In the genomic region with DNA sequence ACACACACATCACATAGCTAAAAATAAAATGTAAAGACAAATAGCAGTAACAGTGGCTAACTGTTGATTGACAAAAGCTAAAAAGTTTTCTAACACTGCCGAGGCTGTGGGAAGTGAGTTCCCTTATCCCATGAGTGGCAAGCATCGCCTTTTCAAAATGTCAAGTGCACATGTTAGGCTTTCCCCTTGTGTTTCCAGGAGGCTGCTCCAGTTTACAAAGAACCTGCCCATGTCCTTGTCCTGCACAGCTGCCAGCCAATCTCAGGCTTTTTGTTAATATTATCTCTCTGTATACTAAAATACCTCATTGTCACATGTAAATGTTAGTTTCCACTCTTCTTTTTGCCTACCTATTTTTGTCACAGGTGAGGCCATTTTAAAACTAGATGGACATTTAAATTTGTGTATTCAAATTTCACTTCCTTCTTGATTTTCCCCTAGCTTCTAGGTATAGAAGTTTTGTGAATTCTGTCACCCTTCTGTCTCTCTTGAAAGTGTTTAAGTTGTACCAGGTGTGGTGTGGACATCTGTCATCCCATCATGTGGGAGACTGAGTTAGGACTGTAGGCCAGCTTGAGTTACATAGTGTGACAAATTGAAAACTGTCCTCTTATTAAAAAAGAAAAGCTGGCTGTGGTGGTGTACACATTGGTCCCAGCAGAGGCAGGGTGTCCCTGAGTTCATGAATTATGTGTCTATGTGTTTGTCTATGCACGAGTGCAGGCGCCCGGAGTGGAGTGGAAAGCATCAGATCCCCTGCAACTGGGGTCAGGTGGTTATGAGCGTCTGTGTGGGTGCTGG, we compare ENCODE assay signal across 31 mouse cellular contexts. TPM values are rescaled to one million over a fixed set of nuclear protein-coding genes. Genes with fewer than 3 reads are reported as not detected.
A peak's percentile ranks its signal among the peaks of the same experiment; 100 is the strongest.
DNase-seq lines count a peak whose midpoint lies in the region; ATAC-seq and TF ChIP-seq lines count a peak whose summit lies in the region.
"Had no signal": no experiment of that assay in that cellular context is flagged by ENCODE, and none has a peak within 500 bp of the region (broad histone marks: within the 10 kb centered on the region; RNA-seq: fewer than 3 reads in every experiment).

No protein-coding gene starts in this region.

- no peaks in the 10 kb centered on the region for H3K36me3 ChIP-seq in intestine, embryonic 14.5 days (ENCODE audit: control insufficient read depth, insufficient read depth, low read length)
- no peaks in the 10 kb centered on the region; the same call in 1 of the 2 replicates for H3K36me3 ChIP-seq in intestine, postnatal 0 days (ENCODE audit: control insufficient read depth, insufficient read depth)
- peaks cover 60% of the 10 kb centered on the region for H3K36me3 ChIP-seq in megakaryocyte, embryonic 14.5 days (replicated peaks; ENCODE audit: low read length)
- H3K36me3 ChIP-seq in ES-E14 (ENCODE audit: control insufficient read depth, insufficient read depth, low read length, poor library complexity, severe bottlenecking) = no peaks in the 10 kb centered on the region
- no peaks in the 10 kb centered on the region for H3K36me3 ChIP-seq in stomach, embryonic 15.5 days
- H3K36me3 ChIP-seq: embryonic facial prominence, embryonic 10.5 days; embryonic facial prominence, embryonic 15.5 days; heart, embryonic 12.5 days; hindbrain, embryonic 13.5 days; liver, embryonic 12.5 days; neural tube, embryonic 15.5 days had no signal

- no peaks in the 10 kb centered on the region for H3K27me3 ChIP-seq in intestine, embryonic 14.5 days (replicated peaks; ENCODE audit: control insufficient read depth, insufficient read depth, low read length)
- H3K27me3 ChIP-seq in intestine, postnatal 0 days (replicated peaks; ENCODE audit: control insufficient read depth, insufficient read depth, low read length) = no peaks in the 10 kb centered on the region
- no peaks in the 10 kb centered on the region for H3K27me3 ChIP-seq in megakaryocyte, embryonic 14.5 days (replicated peaks)
- H3K27me3 ChIP-seq in stomach, embryonic 15.5 days (replicated peaks) = no peaks in the 10 kb centered on the region
- H3K27me3 ChIP-seq: embryonic facial prominence, embryonic 15.5 days; forebrain, embryonic 13.5 days; heart, embryonic 12.5 days; hindbrain, embryonic 13.5 days; liver, embryonic 12.5 days; neural tube, embryonic 15.5 days had no signal

- ATAC-seq in intestine, embryonic 14.5 days (replicated peaks; ENCODE audit: low FRiP score, low TSS enrichment, low read depth) = no peak; the same call in 1 of the 2 replicates
- no peak for ATAC-seq in intestine, postnatal 0 days
- ATAC-seq in megakaryocyte, adult 5-6 weeks (ENCODE audit: poor library complexity, severe bottlenecking) = no peak
- no peak for ATAC-seq in stomach, embryonic 15.5 days (ENCODE audit: insufficient read depth, low FRiP score, low read depth)
- ATAC-seq: activated CD4-positive, CD25-positive, alpha-beta regulatory T cell, adult 4 months; CD4-positive, CD25-positive, alpha-beta regulatory T cell, adult 4 months; forebrain, embryonic 13.5 days; liver, embryonic 12.5 days; liver, postnatal 0 days had no signal

- no peak overlapping the region; the same call in 1 of the 2 replicates for H3K27ac ChIP-seq in intestine, embryonic 14.5 days (ENCODE audit: low read depth)
- no peak overlapping the region for H3K27ac ChIP-seq in intestine, postnatal 0 days (ENCODE audit: low read depth, low read length)
- H3K27ac ChIP-seq in ES-E14 (ENCODE audit: insufficient read depth, low read depth, low read length, poor library complexity, severe bottlenecking) = no peak overlapping the region
- peak overlapping the region; percentile 18; the same call in 1 of the 2 replicates for H3K27ac ChIP-seq in stomach, embryonic 15.5 days
- H3K27ac ChIP-seq: embryonic facial prominence, embryonic 10.5 days; embryonic facial prominence, embryonic 15.5 days; forebrain, embryonic 13.5 days; heart, adult 2 months; hindbrain, embryonic 13.5 days; liver, embryonic 12.5 days; neural tube, embryonic 15.5 days had no signal

- DNase-seq in intestine, embryonic 14.5 days (ENCODE audit: low spot score) = peak; percentile 55
- DNase-seq in ES-E14 (ENCODE audit: low read depth, low spot score) = no peak
- no peak for DNase-seq in ovary, postnatal 36 days (ENCODE audit: low spot score)
- DNase-seq in right cerebral cortex, postnatal 10 days (ENCODE audit: low spot score in 2 of 2) = no peak
- DNase-seq: adrenal gland, adult 2 months; adrenal gland, postnatal 36 days; cerebellum, adult 18-20 months; cerebellum, postnatal 10 days; heart, adult 2 months; heart, postnatal 4 days; kidney, adult 2 months; kidney, postnatal 4 days; left cerebral cortex, postnatal 4 days; liver, postnatal 0 days; lung, postnatal 4 days; midbrain, embryonic 14.5 days; thymus, adult 18-20 months; thymus, postnatal 25 days had no signal

- in situ Hi-C loops in ES-E14 (cut with MboI; ENCODE audit: low sequenced_read_pairs in 2 of 2, unreplicated experiment in 2 of 2) = no loop called here

- peaks cover 9% of the 10 kb centered on the region for H3K4me1 ChIP-seq in intestine, embryonic 14.5 days (replicated peaks; ENCODE audit: control insufficient read depth, insufficient read depth, low read length)
- H3K4me1 ChIP-seq in intestine, postnatal 0 days (replicated peaks; ENCODE audit: control insufficient read depth, insufficient read depth, low read length) = 0 out of 2 replicates have a peak, but pooled peaks cover 7% of the 10 kb centered on the region
- H3K4me1 ChIP-seq in megakaryocyte, embryonic 14.5 days = peaks cover 92% of the 10 kb centered on the region
- peaks cover 4 to 7% of the 10 kb centered on the region in 2 experiments; a peak in 3 of 4 replicates for H3K4me1 ChIP-seq in ES-E14 (ENCODE audit: control insufficient read depth in 2 of 2, insufficient read depth in 2 of 2, low read length in 2 of 2, poor library complexity in 1 of 2)
- H3K4me1 ChIP-seq in stomach, embryonic 15.5 days = 0 out of 2 replicates have a peak, but pooled peaks cover 24% of the 10 kb centered on the region
- H3K4me1 ChIP-seq: embryonic facial prominence, embryonic 15.5 days had no signal

- 63% methylated on average over 6 of the region's 6 CpGs for WGBS in intestine, embryonic 14.5 days
- 59% methylated on average over 6 of the region's 6 CpGs for WGBS in intestine, postnatal 0 days
- WGBS in stomach, embryonic 15.5 days = 69% methylated on average over 6 of the region's 6 CpGs

- H3K9ac ChIP-seq in intestine, embryonic 14.5 days (ENCODE audit: low read length) = no peak overlapping the region
- no peak overlapping the region for H3K9ac ChIP-seq in intestine, postnatal 0 days (ENCODE audit: low read depth, low read length)
- H3K9ac ChIP-seq in ES-E14 (ENCODE audit: insufficient read depth, low read depth, low read length, poor library complexity, severe bottlenecking) = 0 out of 2 replicates have a peak overlapping the region, but pooled peaks have one; percentile 24
- H3K9ac ChIP-seq in stomach, embryonic 15.5 days = no peak overlapping the region
- H3K9ac ChIP-seq: embryonic facial prominence, embryonic 15.5 days; forebrain, embryonic 13.5 days; heart, embryonic 12.5 days; hindbrain, embryonic 13.5 days; liver, embryonic 12.5 days; liver, postnatal 0 days; neural tube, embryonic 15.5 days had no signal

- no peak overlapping the region for H3K4me3 ChIP-seq in intestine, embryonic 14.5 days (ENCODE audit: low read depth, low read length)
- H3K4me3 ChIP-seq in intestine, postnatal 0 days (ENCODE audit: low read depth, low read length) = no peak overlapping the region
- H3K4me3 ChIP-seq in megakaryocyte, embryonic 14.5 days (replicated peaks) = peak overlapping the region; percentile 50
- H3K4me3 ChIP-seq in ES-E14 (ENCODE audit: insufficient read depth in 1 of 2, low read depth in 1 of 2, low read length in 2 of 2, poor library complexity in 1 of 2, severe bottlenecking in 1 of 2) = no peak overlapping the region
- H3K4me3 ChIP-seq in stomach, embryonic 15.5 days (replicated peaks) = no peak overlapping the region
- H3K4me3 ChIP-seq: embryonic facial prominence, embryonic 10.5 days; embryonic facial prominence, embryonic 15.5 days; forebrain, embryonic 13.5 days; heart, adult 2 months; heart, embryonic 12.5 days; hindbrain, embryonic 13.5 days; liver, embryonic 12.5 days; neural tube, embryonic 15.5 days had no signal

- H3K4me2 ChIP-seq in intestine, embryonic 14.5 days (ENCODE audit: low read length) = no peak overlapping the region
- H3K4me2 ChIP-seq in intestine, postnatal 0 days (replicated peaks; ENCODE audit: low read depth) = no peak overlapping the region
- H3K4me2 ChIP-seq in stomach, embryonic 15.5 days = no peak overlapping the region
- H3K4me2 ChIP-seq: embryonic facial prominence, embryonic 15.5 days; forebrain, embryonic 13.5 days; heart, embryonic 12.5 days; hindbrain, embryonic 13.5 days; liver, embryonic 12.5 days; neural tube, embryonic 15.5 days had no signal

- no peaks in the 10 kb centered on the region for H3K9me3 ChIP-seq in intestine, embryonic 14.5 days (ENCODE audit: control insufficient read depth, low read length)
- H3K9me3 ChIP-seq in intestine, postnatal 0 days (ENCODE audit: control insufficient read depth) = no peaks in the 10 kb centered on the region
- H3K9me3 ChIP-seq in megakaryocyte, embryonic 14.5 days = no peaks in the 10 kb centered on the region
- H3K9me3 ChIP-seq in ES-E14 (ENCODE audit: control insufficient read depth, insufficient read depth, low read depth, low read length) = no peaks in the 10 kb centered on the region
- no peaks in the 10 kb centered on the region for H3K9me3 ChIP-seq in stomach, embryonic 15.5 days
- H3K9me3 ChIP-seq: embryonic facial prominence, embryonic 10.5 days; embryonic facial prominence, embryonic 15.5 days; forebrain, embryonic 13.5 days; heart, embryonic 12.5 days; hindbrain, embryonic 13.5 days; liver, embryonic 12.5 days; neural tube, embryonic 15.5 days had no signal

- TF ChIP-seq CTCF in intestine, postnatal 0 days (IDR thresholded peaks at IDR 0.05; ENCODE audit: low read depth) = no peak

RNA-seq across cellular contexts. Expression of gene Rabgef1, which starts 10.3 kb away (rescaled TPM):
- polyA plus RNA-seq in intestine, embryonic 14.5 days (2014; fragmentation: Nextera tagmentation; extraction: Ambion mirVana) = 22.3 and 24.7 TPM in 2 replicates
- polyA plus RNA-seq in intestine, postnatal 0 days (2015; fragmentation: Nextera tagmentation; extraction: Ambion mirVana) = 21.1 and 21.9 TPM in 2 replicates
- 4.3 and 36.2 TPM in 2 replicates for polyA plus RNA-seq in megakaryocyte, embryonic 14.5 days (2012; ENCODE audit: insufficient read depth, low replicate concordance)
- 16.8 and 19.0 TPM in 2 replicates for total RNA-seq in megakaryocyte, adult 5-6 weeks (2015)
- 19.9 and 22.2 TPM in 2 replicates for total RNA-seq in megakaryocyte, adult 5-6 weeks (2017)
- total RNA-seq in ES-E14 (2012; rRNA removed) = 17.0 and 18.2 TPM in 2 replicates
- 26.6 and 29.2 TPM in 2 replicates for polyA plus RNA-seq in stomach, embryonic 15.5 days (2015; fragmentation: Nextera tagmentation; extraction: Ambion mirVana)

RNA-seq across cellular contexts. Expression of gene Tmem248, which starts 34.9 kb away (rescaled TPM):
- 40.6 and 45.5 TPM in 2 replicates for polyA plus RNA-seq in intestine, embryonic 14.5 days (2014; fragmentation: Nextera tagmentation; extraction: Ambion mirVana)
- 45.7 and 47.0 TPM in 2 replicates for polyA plus RNA-seq in intestine, postnatal 0 days (2015; fragmentation: Nextera tagmentation; extraction: Ambion mirVana)
- 11.9 and 29.8 TPM in 2 replicates for polyA plus RNA-seq in megakaryocyte, embryonic 14.5 days (2012; ENCODE audit: insufficient read depth, low replicate concordance)
- total RNA-seq in megakaryocyte, adult 5-6 weeks (2015) = 33.7 and 36.5 TPM in 2 replicates
- 35.1 and 38.1 TPM in 2 replicates for total RNA-seq in megakaryocyte, adult 5-6 weeks (2017)
- total RNA-seq in ES-E14 (2012; rRNA removed) = 83.1 and 92.9 TPM in 2 replicates
- polyA plus RNA-seq in stomach, embryonic 15.5 days (2015; fragmentation: Nextera tagmentation; extraction: Ambion mirVana) = 37.3 and 43.1 TPM in 2 replicates

RNA-seq across cellular contexts. Expression of gene Kctd7, which starts 37.3 kb away (rescaled TPM):
- polyA plus RNA-seq in intestine, embryonic 14.5 days (2014; fragmentation: Nextera tagmentation; extraction: Ambion mirVana) = 5.3 and 5.5 TPM in 2 replicates
- 2.4 and 2.9 TPM in 2 replicates for polyA plus RNA-seq in intestine, postnatal 0 days (2015; fragmentation: Nextera tagmentation; extraction: Ambion mirVana)
- polyA plus RNA-seq in megakaryocyte, embryonic 14.5 days (2012; ENCODE audit: insufficient read depth, low replicate concordance) = 4.7 and 5.5 TPM in 2 replicates
- total RNA-seq in megakaryocyte, adult 5-6 weeks (2015) = 1.0 and 1.4 TPM in 2 replicates
- 2.2 and 8.9 TPM in 2 replicates for total RNA-seq in megakaryocyte, adult 5-6 weeks (2017)
- 1.0 and 1.2 TPM in 2 replicates for total RNA-seq in ES-E14 (2012; rRNA removed)
- 4.8 and 5.4 TPM in 2 replicates for polyA plus RNA-seq in stomach, embryonic 15.5 days (2015; fragmentation: Nextera tagmentation; extraction: Ambion mirVana)
